Mouse (Mus musculus) mouse trophoblast stem cell (cell line): ENCODE results near the gene Srm.

Source experiments
- in situ Hi-C, 2 experiments: fragments of 300-500 bp; cut with MseI, MboI; formaldehyde crosslinking; loops; 2 replicates in 1 of 2; 3 replicates in 1 of 2; pipeline ENCODE4 v1.15.1; 2025

Srm gene

DNA sequence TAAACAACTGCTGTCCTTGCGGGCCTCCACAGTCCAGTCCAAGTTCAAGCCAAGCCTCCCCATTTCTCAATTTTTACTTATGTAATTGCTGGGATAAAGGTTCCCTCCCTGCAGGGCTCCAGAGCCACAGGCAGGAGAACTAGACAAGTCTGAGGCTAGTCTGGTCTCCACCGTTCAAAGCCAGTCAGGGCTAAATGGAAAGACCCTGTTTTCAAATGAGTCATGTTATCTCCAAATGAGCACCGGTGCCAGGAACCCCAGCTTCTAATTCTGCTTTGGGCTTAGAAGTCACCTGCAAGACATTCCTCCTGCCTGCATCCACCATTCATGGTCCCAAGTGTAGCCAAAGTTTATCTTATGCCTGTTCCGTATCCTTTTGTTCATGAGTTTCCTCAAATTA is 10.6 kb downstream of the Srm start:
- in situ Hi-C loops = no loop called here

DNA sequence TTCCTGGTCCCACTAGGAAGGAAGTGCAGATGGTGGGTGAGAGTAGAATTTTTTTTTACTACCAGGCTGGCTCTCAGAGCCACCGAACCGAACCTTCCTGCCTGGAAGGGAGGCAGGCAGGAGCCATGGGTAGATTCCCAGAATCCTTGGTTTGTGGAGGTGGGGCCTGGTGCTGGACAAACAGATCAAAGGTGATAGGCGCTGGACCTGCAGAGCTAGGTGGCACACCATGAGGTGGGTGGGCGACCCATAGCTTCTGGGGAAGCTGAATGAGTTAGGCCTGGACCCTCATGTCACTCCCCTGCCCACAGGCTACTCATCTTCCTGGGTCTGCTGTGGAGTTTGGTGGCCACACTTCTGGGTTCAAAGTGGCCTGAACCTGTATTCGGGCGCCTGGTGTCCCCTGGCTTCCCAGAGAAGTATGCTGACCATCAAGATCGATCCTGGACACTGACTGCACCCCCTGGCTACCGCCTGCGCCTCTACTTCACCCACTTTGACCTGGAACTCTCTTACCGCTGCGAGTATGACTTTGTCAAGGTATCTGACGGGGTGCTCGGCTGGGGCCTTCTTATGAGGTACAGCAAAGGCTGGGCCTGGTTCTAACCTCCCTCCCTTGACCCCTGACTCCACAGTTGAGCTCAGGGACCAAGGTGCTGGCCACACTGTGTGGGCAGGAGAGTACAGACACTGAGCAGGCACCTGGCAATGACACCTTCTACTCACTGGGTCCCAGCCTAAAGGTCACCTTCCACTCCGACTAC is 11.2 kb downstream of the Srm start, which contains the start of gene Masp2:
TSS of gene Masp2 (plus strand) at position 198 of the 764 bp plus-strand sequence.
- in situ Hi-C loops = no loop called here

DNA sequence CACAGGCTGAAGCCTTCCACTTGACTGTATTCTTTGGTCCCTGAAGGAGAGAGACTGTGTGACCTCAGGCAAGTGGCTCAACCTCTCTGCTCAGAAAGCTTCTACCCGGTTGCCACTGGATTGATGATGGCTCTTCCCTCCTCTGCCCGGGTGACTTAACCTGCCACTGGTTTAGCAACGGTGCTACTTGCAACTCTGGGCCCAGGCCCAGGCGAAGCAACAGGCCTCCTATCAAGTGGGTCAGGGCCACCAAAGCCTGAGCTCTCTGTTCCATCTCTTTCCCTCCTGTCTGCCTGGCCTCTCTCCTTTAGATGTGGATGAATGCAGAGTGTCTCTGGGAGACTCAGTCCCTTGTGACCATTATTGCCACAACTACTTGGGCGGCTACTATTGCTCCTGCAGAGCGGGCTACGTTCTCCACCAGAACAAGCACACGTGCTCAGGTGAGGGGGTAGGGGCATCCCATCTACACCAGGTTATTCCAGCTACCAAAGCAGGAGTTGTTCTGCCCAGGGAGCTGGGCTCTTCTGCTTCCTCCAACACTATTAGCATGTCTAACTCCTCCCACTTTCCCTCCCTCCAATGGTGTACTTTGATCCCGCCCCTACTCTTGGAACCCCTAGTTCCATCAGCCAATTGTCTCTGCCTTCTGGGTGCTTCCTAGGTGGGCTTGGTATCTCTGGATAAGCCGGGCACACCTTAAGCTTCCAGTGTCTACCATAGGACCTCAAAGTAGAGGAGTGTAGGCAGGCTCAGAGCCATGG is 12.3 kb downstream of the Srm start:
- in situ Hi-C loops = no loop called here

DNA sequence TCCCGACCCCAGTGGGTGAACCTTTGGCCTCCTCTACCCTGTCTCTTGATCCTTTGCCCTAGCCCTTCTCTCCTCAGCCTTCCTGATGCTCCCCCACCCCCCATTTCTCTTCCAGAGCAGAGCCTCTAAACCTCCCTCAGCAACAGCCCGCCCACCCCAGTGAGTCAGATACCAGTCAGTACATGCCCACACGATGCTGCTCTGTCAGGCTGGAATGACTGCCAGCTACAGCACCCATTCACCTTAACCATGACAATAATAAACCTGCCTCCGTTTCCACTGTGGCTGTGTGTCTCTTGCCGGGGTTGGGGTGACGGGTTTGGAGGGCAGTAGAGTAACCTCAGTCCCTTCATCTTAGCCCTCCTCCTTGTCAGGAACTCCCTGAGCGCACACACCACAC is 12.8 kb downstream of the Srm start:
- in situ Hi-C loops = no loop called here

DNA sequence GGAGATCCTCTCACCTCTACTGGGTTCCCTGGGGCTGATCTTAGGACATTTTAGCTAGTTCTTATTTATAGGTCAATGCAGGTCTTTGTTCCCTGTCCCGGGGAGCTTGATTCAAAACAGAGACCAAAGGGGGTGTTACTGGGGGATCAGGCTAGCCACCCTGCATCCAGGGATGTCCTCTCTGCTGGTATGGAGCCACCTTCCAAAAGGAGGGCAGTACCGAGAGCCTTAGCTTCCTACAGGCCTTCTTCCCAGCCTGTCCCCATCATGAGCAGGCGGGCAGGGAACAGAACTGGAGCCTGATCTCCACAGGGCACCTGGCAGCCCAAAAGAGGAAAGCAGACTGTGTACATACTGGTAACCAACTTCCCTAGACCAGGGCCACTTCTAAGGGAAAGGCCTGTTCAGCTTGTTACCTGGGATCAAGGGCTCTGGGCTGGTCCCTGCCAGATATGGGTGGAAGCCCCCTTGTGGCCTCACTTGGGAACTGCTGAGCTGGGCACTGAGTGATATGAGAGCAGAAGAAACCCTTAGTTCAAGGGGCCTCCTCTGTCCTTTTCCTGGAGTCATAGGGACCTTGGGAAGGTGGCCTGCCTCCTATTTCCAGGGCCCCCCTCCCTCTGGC is 13.3 kb downstream of the Srm start:
- in situ Hi-C loops = no loop called here

DNA sequence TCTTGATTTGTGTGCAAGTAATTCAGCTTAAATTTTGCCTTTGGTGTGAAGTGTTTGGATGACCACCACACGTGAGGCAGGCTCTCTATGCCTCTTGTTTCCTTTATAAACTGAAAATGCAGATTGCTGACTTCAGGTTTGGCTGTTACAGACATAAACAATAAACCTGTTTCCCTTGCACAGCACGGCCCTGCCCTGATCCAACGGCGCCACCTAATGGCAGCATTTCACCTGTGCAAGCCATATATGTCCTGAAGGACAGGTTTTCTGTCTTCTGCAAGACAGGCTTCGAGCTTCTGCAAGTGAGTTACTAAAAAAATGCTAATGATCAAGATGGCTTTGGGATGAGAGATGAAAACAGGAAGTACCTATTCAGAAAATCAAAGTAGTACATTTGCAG is 16.5 kb downstream of the Srm start:
- in situ Hi-C loops = no loop called here

DNA sequence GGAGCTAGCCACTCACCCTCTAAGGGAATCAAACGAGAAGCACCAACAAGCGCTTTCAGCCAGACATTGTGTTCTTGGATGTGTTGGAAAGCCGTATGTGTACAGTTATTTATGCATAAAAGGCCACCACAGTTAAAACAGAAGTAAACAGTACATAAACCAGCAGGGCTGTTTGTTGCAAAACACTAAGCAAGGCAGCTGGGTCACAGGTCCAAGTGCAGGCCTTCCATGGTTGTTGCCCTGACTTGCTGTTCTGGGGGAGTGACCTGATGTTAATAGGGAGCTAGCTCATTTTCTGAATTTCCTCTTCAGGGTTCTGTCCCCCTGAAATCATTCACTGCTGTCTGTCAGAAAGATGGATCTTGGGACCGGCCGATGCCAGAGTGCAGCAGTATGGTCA is 18.5 kb downstream of the Srm start:
- in situ Hi-C loops = no loop called here

DNA sequence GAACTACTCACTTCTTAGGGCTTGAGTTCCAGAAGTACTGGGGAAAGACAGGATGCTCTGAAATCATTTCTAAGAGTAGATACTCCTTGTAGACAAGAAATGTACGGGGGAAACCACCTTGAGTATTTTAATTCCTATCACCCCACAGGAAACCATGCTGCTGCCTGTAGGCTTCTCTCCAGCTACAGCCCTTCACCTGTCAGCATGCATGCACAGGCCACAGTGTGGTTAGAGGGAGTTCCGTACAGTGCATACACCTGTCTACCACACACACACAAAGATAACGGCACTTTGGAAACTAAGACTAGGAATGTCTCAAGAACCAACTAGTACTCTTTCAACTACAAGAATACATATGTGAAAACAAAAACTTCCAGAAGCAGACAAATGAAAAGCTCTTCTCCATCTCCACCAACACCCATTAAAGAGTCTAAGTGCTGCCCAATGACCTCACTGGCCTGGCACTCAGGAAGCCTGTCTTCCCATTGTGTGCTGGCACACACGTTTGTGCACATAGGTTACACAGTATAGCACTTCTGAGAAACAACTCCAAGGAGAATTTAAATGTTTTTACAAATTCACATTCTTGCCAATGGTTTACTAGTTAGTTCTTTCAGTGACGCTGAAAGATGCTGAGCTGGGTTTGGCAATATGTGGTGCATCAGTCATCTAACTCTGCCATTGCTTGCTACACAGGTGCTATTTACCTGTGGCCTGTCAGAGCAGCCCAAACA is 19.5 kb downstream of the Srm start:
- in situ Hi-C loops = no loop called here

DNA sequence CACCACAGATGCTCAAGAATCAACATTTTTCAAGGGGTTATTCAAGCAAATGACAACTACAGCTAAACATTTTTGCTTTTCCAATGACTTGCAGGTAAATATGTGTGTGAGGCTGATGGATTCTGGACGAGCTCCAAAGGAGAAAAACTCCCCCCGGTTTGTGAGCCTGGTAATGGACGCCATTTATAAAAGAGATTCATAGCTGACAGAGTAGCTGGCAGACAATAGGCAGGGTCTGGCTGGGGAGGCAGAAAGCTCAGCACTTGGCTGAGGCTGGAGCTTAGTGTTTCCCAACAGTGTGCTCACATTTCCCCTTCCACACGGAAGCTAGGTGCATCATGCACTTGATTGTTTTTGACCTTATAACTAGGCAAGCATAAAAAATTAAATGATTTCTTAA is 21.3 kb downstream of the Srm start:
- in situ Hi-C loops = no loop called here

DNA sequence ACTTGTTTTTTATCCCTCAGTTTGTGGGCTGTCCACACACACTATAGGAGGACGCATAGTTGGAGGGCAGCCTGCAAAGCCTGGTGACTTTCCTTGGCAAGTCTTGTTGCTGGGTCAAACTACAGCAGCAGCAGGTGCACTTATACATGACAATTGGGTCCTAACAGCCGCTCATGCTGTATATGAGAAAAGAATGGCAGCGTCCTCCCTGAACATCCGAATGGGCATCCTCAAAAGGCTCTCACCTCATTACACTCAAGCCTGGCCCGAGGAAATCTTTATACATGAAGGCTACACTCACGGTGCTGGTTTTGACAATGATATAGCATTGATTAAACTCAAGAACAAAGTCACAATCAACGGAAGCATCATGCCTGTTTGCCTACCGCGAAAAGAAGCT is 22.4 kb downstream of the Srm start:
- in situ Hi-C loops = no loop called here

DNA sequence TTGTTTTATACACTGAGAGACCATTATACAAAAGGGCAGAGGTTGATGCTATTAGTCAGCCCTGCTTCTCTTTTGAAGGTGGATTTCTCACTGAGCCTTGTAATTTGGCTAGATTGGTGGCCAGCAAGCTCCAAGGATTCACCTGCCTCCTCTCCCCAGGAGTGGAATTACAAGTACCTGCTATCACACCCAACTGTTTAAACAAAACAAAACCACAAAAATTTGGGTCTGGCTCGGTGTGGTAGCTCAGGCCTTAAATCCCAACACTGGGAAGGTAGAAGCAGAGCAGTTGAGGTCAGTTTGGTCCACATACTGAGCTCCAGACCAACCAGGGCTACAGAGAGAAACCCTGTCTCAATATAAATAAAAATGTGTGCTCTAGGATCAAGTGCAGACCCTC is 28.5 kb downstream of the Srm start:
- in situ Hi-C loops = no loop called here

DNA sequence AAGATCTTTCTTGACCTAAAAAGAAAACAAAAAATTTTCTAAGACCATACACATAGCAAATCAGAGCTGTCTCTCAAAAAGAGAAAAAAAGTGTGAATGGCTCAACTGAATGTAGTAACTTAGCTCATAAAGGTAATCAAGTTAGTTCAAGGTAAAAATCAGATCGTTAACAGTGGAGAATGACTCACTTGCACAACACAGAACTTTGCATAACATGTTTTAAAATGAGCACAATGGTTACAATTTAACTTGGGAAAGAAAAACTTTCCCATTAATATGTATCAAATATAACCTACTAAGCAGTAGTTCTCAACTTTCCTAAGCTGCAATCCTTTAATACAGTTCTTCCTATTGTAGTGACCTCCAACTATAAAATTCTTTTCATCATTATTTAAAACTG is 29.4 kb downstream of the Srm start:
- in situ Hi-C loops = no loop called here

DNA sequence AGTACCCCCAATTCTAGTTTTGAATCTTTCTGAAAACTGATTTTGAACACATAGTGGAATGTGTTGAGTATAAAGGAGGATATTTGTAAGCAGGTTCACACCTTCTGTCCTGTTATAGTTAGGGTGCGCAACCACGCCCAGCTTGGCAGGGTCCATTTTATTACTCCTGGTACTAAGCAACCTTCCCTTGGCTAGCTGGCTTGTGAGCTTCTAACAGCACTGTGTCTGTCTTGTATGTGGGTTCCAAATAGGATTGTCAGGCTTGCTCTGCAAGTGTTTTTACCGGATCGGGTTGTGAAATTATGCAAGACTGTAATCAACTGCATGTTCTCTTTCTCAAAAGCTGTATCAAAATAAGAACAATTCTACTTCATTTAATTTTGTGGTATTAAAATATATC is 31.2 kb downstream of the Srm start:
- in situ Hi-C loops = no loop called here

DNA sequence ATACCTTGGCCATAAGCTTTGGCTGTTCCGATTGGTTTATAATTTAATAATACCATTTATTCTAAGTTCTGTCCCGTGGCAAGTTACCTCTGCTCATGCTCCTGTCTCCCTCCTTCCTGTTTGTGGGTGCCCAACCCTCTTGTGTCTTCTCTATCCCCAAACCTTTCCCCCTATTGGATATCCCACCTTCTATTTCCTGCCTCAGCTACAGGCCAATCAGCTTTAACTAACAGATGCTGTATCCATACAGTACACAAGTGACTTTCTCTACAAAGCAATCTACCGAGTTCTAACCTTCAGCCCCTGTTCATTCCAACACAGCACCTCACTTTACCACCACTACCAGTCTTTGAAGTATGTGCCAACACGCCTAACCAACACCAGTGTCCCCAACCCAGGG is 32.3 kb downstream of the Srm start:
- in situ Hi-C loops = no loop called here

DNA sequence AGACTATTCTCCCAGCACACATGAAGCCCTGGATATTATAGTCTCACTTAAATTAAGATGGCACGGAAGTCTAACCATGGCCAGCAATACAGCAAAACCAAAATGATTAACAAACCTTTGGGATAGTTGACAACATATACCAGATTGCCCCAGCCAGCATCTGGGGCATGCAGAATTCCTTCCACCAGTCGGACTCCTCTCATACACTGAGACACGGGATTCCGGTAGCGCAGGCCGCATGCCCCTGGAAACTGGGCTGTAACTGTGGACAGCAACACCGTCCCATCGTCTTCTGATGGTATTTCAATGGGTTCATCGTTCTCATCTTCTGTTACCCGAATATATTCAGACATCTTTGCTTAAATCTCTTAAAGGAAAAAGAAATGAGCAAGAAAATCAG is 33.7 kb downstream of the Srm start:
- in situ Hi-C loops = no loop called here

DNA sequence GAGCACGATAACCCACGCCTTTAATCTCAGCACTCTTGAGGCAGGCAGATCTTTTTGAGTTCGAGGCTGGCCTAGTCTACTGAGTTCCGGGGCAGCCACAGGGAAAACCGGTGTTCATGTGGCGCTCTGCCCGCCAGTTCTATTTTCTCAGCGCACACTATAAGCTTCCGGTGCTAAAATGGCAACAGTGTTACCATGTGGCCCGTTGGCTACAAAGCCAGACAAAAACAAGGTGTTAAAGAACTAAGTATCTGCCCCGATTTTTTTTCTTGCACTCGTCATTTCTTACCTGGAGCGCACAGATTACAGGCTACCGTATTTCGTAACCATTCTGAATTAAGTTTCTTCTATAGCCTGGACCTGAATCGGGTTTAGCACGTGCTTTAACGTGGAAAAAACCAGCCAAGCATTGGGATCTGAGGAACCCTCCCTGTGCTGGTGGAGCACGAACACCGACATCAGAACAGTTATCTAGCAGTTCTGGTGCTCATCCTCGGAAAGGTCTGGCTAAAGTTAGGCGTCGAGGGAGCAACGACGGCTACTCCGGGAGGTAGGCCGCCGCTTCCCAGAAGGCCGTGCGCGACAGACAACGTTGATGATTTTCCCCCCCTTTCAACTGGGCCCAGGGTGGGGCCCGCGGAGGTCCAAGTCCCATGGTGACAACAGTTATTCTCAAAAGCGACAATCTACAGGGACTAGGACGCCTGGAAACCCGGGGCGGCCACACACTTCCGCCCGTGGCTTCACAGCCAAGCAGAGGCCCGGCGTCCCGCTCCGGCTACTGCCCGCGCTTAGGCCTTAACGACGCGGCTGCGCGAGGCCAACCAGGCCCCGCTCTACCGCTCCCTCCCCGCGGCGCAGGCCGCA is 34.7 kb downstream of the Srm start:
- in situ Hi-C loops = no loop called here

DNA sequence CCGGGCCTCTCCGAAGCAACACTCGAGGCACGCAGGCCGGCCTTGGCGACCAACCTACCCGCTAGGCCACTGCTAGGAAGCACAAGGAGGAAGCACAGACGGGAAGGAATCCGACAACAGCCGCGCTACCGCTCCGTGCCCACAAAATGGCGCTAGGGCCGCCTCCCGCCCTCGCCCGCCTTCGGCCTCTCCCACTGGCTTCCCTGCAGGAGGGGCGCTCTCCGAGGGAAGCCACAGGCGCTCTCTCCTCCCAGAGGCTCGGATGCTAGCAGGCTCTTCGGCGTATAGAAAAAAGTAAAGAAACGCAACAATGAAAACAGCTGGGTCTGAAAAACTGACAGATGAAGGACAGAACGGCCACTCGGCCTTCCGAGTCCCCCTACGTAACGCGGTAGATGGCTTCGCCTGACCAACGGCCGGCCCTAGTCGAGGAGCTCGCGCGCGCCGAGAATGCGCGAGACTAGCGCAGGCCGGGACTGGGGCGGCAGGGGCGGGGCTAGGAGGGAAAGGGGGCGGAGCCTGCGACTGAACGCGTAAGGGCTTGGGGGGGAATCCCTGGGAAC is 35.4 kb downstream of the Srm start, which contains the start of gene Tardbp:
TSS of gene Tardbp (minus strand) at position 397 of the 563 bp plus-strand sequence.
- in situ Hi-C loops = no loop called here

DNA sequence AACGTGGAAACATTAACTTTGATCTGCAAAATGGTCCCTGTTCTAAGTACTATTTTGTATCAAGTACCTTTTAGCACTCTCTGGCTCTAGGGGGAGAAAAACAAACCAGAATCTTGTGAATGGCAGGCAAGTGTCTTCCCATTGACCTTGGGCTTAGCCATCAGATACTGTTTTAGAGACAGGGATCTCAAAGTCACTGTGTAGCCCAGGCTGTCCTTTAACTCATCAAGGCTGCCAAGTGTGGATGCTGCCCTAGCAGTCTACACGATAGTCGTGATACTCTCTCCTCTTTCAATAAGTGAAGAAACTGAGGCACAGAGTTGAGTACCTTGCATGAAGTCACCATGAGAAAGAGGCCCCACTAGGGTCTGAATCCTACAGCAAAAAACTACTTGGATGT is 35.9 kb downstream of the Srm start:
- in situ Hi-C loops = no loop called here

DNA sequence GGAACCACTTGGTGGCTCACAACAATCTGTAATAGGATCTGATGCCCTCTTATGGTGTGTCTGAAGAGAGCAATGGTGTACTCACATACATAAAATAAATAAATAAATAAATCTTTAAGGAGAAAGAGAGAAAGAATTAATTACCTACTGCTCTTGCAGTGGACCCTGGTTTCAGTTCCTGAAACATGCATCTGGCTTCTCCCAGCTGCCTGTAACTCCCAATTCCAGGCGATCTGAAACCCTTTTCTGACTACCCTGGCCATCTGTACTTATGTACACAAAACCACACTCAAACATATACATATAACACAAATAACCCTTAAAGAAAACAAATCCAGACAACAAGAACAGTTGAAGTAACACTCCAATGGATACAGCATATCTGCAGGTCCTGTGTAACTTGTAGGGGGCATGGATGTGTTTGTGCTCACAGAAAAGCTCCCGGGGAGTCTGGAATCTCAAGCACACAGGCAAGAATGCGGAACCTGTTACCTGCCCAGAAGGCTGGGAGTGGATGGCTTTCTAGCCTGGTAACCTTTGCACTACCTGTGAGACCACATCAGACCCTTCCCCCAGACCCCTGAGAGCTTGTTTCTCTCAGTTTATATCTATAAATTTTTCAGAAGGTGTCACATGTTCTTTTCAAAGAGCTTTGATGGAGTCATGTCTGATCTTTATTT is 40.9 kb downstream of the Srm start:
- in situ Hi-C loops = no loop called here

DNA sequence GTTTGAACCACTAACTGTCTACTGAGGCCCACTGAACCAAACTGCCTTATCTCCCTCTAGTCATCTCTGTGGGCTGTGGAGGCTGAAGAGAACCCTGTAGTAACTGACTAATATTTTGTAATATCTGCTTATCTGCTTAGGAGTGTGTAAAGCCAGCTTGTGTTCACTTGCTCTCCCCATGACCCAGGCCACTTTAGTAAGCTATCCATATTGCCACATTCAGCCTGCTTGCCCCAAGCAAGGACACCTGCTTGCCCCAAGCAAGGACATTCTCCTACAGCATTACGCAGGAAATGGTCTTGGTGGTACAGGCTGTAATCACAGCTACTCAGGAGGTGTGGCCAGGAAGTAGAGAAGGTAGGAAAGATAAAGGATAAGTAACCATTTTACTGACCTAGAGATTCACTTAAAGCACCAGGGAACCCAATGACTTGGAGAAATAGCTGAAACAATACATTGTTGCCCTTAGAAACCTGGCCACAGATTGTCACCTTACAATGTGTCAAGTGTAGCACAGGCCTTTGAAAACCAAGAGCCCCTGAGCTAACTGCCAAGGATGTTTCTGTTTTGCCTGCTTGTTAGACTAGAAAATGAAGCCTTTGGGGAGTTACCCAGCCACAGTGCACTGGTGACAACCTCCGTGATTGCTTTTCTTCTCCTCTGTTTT is 42.2 kb downstream of the Srm start:
- in situ Hi-C loops = no loop called here
